Mouse (Mus musculus) testis, adult 2 months (tissue): ENCODE data around the gene Lalba.

ENCODE experiments used
- CTCF ChIP-seq: fragments of 200-500 bp; IDR thresholded peaks from 2 replicates; pipeline ENCODE4 v1.5.1; 2012; ENCODE audit warnings: low read depth, mild to moderate bottlenecking, inconsistent platforms, low read length, moderate library complexity; ENCODE audit not compliant: control insufficient read depth, insufficient read depth, insufficient replicate concordance
- POLR2A ChIP-seq: fragments of 200-500 bp; IDR thresholded peaks from 2 replicates; pipeline ENCODE4 v1.6.1; 2012; ENCODE audit warnings: low read depth, mild to moderate bottlenecking, inconsistent platforms, low read length, moderate library complexity; ENCODE audit not compliant: control insufficient read depth

DNA sequence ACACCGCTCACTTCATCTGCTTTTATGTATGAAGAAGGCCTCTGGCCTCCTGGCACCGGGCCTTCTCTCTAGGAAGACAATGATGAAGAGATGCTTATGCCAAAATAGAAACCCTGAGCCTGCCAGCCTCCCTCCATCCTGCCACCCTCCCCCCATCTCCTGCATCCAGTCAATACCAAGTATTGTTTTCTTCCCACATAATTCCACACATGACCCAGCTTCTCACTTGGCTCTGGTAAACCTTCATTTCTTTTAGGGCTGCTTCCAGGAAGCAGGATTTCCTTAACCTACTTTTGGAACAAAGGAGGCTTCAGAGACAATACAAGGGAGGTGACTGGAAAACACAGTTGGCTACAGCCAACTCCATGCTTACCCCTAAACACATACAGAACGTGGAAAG lies at the start of gene Lalba:
- TF ChIP-seq POLR2A, result no peak
- TF ChIP-seq CTCF, result no peak
